Mouse (Mus musculus) lung, postnatal 0 days (tissue): ENCODE measurements around the gene Gm7579. TPM values are rescaled to one million over a fixed set of nuclear protein-coding genes. Genes with fewer than 3 reads are reported as not detected.
"Not testable (repeated sequence)": the region's sequence is repeated elsewhere in the genome, so short reads cannot be mapped to it uniquely, and the experiment has no call there.

Experiments used
- ATAC-seq: fragments of 200-750 bp; cut with Nextera tagmentation; 2 replicates; pipeline ENCODE4 v1.8.0; 2017; ENCODE audit warnings: moderate library complexity
- DNase-seq: peaks from one replicate; pipeline ENCODE4 v3.0.0-alpha.2; 2016; ENCODE audit warnings: low spot score
- H3K27ac ChIP-seq: fragments of 300-500 bp; sonication (generic); 2 replicates; pipeline ENCODE4 v1.5.1; 2014; ENCODE audit warnings: antibody characterized with exemption, mild to moderate bottlenecking, low read length, mixed read lengths
- H3K27me3 ChIP-seq: fragments of 300-500 bp; sonication (generic); replicated peaks from 2 replicates; pipeline ENCODE4 v1.6.1; 2014; ENCODE audit warnings: low read length, mixed read lengths; ENCODE audit not compliant: insufficient read depth
- H3K36me3 ChIP-seq: fragments of 300-500 bp; sonication (generic); 2 replicates; pipeline ENCODE4 v1.6.1; 2014; ENCODE audit warnings: low read length, mixed read lengths; ENCODE audit not compliant: insufficient read depth
- H3K4me1 ChIP-seq: fragments of 300-500 bp; sonication (generic); 2 replicates; pipeline ENCODE4 v1.6.1; 2014; ENCODE audit warnings: antibody characterized with exemption, low read depth, low read length, mixed read lengths; ENCODE audit not compliant: insufficient read depth
- H3K4me2 ChIP-seq: fragments of 300-500 bp; sonication (generic); replicated peaks from 2 replicates; pipeline ENCODE4 v1.6.1; 2014; ENCODE audit warnings: low read depth, mild to moderate bottlenecking, low read length, moderate library complexity, mixed read lengths
- H3K4me3 ChIP-seq: fragments of 300-500 bp; sonication (generic); 2 replicates; pipeline ENCODE4 v1.5.1; 2014; ENCODE audit warnings: low read depth, low read length
- H3K9ac ChIP-seq: fragments of 300-500 bp; sonication (generic); replicated peaks from 2 replicates; pipeline ENCODE4 v1.6.1; 2014; ENCODE audit warnings: low read depth, mild to moderate bottlenecking
- H3K9me3 ChIP-seq: fragments of 300-500 bp; sonication (generic); 2 replicates; pipeline ENCODE4 v1.6.1; 2016; ENCODE audit warnings: low read length, mixed read lengths
- CTCF ChIP-seq: IDR thresholded peaks from 2 replicates; pipeline ENCODE4 v1.5.1; 2016; ENCODE audit warnings: antibody characterized with exemption, mild to moderate bottlenecking
- EP300 ChIP-seq: IDR thresholded peaks from 2 replicates; pipeline ENCODE4 v1.6.1; 2016; ENCODE audit warnings: antibody characterized with exemption, mild to moderate bottlenecking, control low read depth
- WGBS: fragments of 180-500 bp; shearing (Covaris S2); extraction: QIAGEN DNeasy Blood & Tissue Kit; methylation state at CpG from one replicate; pipeline ENCODE4 v1.1.7; 2014; 5-methylcytosine and 5-hydroxymethylcytosine counted together
- polyA plus RNA-seq: library from polyadenylated mRNA; unstranded; fragments of >200 nt; fragmentation: Nextera tagmentation; extraction: Ambion mirVana; gene quantifications from 2 replicates; pipeline ENCODE4 v1.2.1, GENCODE M21; 2015

Gene Gm7579
- polyA plus RNA-seq: not detected in 2 replicates

DNA sequence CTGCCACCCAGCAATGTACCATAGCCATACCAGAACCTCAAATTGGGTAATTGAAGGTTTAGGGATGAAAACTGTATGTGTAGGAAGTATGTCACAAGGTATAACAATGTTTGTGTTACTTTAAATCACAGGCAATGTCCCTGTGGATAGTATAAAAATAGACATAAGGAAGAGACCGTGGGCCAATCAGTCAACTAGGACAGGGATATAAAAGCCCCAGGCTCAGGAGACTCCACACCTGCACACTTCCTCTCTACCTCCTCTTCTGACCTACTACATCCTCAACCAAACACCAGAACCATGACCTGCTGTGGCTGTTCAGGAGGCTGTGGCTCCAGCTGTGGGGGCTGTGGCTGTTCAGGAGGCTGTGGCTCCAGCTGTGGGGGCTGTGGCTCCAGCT lies at the start of gene Gm7579:
TSS of gene Gm7579 (plus strand) at position 301 of the 400 bp plus-strand sequence.
- Histone ChIP-seq H3K9ac (no peak within 1 kb of the TSS), H3K9me3 (no peaks in the 10 kb centered on the region), H3K4me2 (no peak within 1 kb of the TSS), H3K4me1 (no peaks in the 10 kb centered on the region), H3K27me3 (no peaks in the 10 kb centered on the region), H3K36me3 (no peaks in the 10 kb centered on the region), H3K4me3 (no peak within 1 kb of the TSS), H3K27ac (no peak within 1 kb of the TSS)
- no peak for ATAC-seq
- no peak for DNase-seq
- no peak for TF ChIP-seq CTCF
- TF ChIP-seq EP300: no peak
- 65% methylated on average over 1 of the region's 1 CpGs for WGBS

DNA sequence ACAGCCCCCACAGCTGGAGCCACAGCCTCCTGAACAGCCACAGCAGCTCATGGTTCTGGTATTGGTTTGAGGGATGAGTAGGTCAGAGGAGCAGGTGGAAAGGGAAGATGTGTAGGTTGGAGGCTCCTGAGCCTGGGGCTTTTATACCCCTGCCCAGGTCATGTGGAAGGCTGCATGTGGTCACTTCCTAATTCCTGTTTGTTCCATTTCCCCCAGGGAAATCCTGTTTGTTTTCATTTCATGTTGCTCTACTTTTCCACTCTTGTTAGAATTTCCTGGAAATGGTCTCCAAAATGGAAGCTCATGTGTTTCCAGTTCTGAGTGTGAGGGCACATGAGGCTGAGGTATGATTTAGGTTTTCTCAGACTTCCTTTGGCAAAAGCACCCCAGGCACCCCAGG lies 46.0 kb upstream of the Gm7579 start, which contains the start of gene Gm4553:
TSS of gene Gm4553 (minus strand) at position 101 of the 400 bp plus-strand sequence.
- not testable (repeated sequence) for H3K4me3 ChIP-seq, DNase-seq, H3K4me2 ChIP-seq, H3K27me3 ChIP-seq, H3K27ac ChIP-seq, H3K36me3 ChIP-seq, H3K4me1 ChIP-seq, H3K9me3 ChIP-seq, ATAC-seq, H3K9ac ChIP-seq

DNA sequence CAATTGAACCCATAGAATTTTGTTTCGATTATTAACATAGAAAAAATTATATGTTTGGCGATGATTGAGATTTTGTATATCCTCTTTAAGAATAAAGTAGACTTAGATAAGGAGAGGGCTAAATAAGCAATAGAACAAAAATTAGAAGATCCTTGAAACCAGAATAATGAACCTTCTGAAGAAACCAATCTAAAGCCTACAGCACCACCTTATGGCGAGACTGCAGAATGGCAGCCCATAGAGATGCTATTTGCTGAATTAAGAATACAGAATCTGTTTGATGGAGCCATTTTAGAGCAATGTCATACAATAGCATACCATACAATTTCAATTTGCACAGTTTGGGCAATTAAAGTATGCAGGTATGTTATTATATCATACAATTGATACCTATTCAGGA lies 41.8 kb upstream of the Gm7579 start:
- no peaks in the 10 kb centered on the region for H3K9me3 ChIP-seq
- no peaks in the 10 kb centered on the region for H3K27me3 ChIP-seq
- no peak overlapping the region for H3K4me2 ChIP-seq
- DNase-seq (peak; percentile 12), ATAC-seq (no peak)
- TF ChIP-seq CTCF (peak; percentile 71), EP300 (no peak)
- H3K9ac ChIP-seq: no peak overlapping the region
- no peak overlapping the region for H3K4me3 ChIP-seq
- no peaks in the 10 kb centered on the region for H3K36me3 ChIP-seq
- H3K27ac ChIP-seq: no peak overlapping the region
- WGBS: 46% methylated on average over 3 of the region's 3 CpGs
- no peaks in the 10 kb centered on the region for H3K4me1 ChIP-seq

DNA sequence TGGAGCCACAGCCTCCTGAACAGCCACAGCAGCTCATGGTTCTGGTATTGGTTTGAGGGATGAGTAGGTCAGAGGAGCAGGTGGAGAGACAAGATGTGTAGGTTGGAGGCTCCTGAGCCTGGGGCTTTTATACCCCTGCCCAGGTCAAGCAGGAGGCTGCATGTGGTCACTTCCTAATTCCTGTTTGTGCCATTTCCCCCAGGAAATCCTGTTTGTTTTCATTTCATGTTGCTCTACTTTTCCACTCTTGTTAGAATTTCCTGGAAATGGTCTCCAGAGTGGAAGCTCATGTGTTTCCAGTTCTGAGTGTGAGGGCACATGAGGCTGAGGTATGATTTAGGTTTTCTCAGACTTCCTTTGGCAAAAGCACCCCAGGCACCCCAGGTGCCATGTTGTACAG lies 35.8 kb upstream of the Gm7579 start, which contains the start of gene Krtap5-2:
TSS of gene Krtap5-2 (minus strand) at position 101 of the 400 bp plus-strand sequence.
- H3K4me3 ChIP-seq, H3K9ac ChIP-seq, H3K27me3 ChIP-seq, H3K4me2 ChIP-seq, H3K27ac ChIP-seq, H3K36me3 ChIP-seq, H3K4me1 ChIP-seq, DNase-seq, ATAC-seq, H3K9me3 ChIP-seq: not testable (repeated sequence)

DNA sequence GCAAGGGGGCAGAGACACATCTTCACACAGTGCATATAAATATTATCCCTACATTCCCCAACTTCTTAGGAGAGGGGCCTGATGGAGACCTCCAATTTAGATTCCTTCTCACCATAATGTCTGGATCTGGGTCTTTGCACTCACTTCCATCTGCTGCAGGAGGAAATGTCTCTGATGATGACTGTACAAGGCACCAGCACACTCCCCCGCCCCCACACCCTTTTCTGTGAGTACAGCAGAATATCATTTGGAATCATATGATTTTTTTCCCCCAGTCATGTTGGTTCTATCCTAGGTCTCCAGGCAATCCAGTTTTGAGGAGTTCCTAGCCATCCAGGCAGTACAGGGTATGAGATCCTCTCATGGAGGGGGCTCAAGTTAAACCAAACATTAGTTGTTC lies 33.0 kb upstream of the Gm7579 start:
- no peak for TF ChIP-seq CTCF
- H3K4me1 ChIP-seq: no peaks in the 10 kb centered on the region
- H3K4me3 ChIP-seq: no peak overlapping the region
- DNase-seq (no peak), ATAC-seq (no peak)
- no peak overlapping the region for H3K4me2 ChIP-seq
- no peaks in the 10 kb centered on the region for H3K9me3 ChIP-seq
- no peak overlapping the region for H3K9ac ChIP-seq
- no peaks in the 10 kb centered on the region for H3K27me3 ChIP-seq
- no peaks in the 10 kb centered on the region for H3K36me3 ChIP-seq
- 69% methylated on average over 1 of the region's 1 CpGs for whole genome bisulfite sequencing
- no peak overlapping the region for H3K27ac ChIP-seq

DNA sequence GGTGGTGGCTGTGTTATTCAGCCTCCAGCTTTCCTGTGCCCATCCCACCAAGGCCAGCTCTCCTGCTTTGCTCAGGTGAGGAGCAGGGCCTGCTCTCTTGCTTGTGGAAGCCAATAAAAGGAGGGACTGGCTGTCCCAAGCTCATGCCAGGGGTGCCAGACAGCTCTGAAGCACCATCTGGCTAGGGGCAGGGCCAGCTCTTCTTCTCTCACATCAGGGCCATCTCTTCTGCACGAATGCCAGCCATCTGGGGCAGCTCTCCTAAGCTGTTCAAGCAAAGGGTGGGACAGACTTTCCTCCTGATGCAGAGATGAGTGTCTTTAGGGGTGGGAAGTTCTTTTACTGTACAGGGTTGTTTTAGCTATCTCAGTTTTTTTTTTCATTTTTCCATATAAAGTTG lies 30.6 kb upstream of the Gm7579 start:
- WGBS: 19% methylated on average over 1 of the region's 1 CpGs

DNA sequence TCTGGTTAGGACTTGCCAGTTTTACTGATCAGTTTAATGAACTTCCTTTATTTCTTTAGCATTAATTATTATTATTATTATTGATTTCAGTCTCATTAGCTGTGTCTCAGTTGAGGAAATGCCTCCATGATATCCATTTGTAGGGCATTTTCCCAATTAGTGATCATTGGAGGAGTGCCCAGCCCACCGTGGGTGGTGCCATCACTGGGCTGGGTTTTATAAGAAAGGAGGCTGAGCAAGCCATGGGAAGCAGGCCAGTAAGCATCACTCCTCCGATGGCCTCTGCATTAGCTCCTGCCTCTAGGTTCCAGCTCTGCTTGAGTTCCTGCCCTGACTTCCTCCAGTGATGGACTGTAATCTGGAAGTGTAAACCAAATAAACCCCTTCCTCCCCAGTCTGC lies 23.5 kb upstream of the Gm7579 start:
- Histone ChIP-seq H3K4me3 (no peak overlapping the region), H3K9ac (no peak overlapping the region), H3K4me2 (no peak overlapping the region), H3K4me1 (no peaks in the 10 kb centered on the region), H3K9me3 (no peaks in the 10 kb centered on the region), H3K27ac (no peak overlapping the region), H3K27me3 (no peaks in the 10 kb centered on the region), H3K36me3 (no peaks in the 10 kb centered on the region)
- no peak for ATAC-seq
- 55% methylated on average over 2 of the region's 2 CpGs for WGBS
- TF ChIP-seq EP300 (no peak), CTCF (no peak)
- DNase-seq: no peak

More for the DNA sequence above, 30.6 kb upstream of the Gm7579 start:
- Histone ChIP-seq H3K27ac (no peak overlapping the region), H3K36me3 (no peaks in the 10 kb centered on the region), H3K4me1 (no peaks in the 10 kb centered on the region), H3K9ac (no peak overlapping the region), H3K4me3 (no peak overlapping the region), H3K27me3 (no peaks in the 10 kb centered on the region), H3K4me2 (no peak overlapping the region), H3K9me3 (no peaks in the 10 kb centered on the region)
- no peak for ATAC-seq
- DNase-seq: no peak
- TF ChIP-seq EP300 (no peak), CTCF (no peak)
